Mouse (Mus musculus): Measurements from ENCODE around the gene Tfpt.

Gene Tfpt

DNA sequence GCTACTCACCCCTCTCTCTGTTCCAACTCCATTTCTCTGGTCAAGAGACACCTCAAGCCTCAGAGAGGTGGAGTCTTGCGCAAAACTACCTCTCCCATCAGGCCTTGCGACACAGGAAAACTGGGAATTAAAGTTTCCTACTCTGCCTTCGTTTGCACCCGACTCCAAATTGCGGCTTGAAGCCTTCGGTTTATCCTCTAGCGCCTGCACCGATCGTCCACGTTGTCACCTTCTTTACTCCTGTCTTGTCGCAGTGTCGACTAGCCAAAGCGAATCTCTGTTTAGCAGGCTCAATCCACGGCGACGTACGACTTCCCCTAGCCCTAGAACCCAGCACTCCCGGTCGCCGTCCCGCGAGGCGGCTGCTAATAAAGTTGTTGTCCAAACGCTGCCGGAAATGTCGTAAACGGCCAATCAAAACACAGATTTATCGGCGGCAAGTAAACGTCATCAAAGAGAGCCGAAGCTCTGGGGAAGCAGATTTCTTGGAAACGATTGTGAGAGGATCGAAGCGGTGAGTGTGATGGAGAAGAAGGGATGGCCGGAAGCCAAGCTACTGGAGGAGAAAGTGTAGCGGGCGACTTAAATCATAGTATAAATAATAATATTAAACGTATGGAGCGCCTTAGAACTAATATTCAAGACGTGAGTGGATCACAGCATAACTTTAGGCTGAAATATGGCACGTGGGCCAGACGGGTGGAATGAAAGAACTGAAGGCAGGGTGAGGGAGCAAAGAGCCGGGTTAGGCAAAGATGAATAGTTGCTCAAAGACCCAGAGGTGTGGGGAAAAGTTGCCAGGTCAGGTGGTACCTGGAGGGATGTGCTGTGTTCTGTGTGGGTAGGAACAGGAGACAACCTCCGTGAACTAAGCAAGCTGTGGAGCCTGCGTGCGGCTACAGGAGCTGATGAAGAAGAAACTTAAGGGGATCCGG lies at the start of gene Tfpt, which contains the start of gene Prpf31:
Gene Tfpt (minus strand): TSS at position 387 of the 935 bp plus-strand sequence.
Gene Prpf31 (plus strand): TSS at position 443 of the 935 bp plus-strand sequence.
- in situ Hi-C loops (cut with MboI, MseI) = loop anchor here (5.0 to 10.0 kb wide), 2 partner anchors 515 to 1157 kb away; partner anchors contain the start of gene Tmem238 (in 1 of the 2)

DNA sequence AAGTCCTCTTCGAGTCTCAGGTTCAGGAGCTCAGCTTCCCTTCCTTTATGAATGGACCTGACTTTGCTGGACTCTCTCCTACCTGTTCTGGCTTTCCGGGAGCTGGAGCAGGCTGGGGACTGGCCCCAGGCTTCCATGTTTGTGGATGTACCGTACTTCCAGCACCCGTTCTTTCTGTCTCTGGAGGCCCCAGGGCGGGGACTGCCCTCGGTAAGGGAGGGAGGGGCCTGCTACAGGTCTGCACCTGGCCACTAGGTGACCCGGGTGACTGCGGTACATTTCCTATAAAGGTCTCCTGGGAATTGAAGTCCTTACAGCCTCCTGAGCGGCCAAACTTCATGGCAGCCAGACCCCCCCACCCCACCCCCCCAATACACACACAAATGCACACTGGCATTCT lies 47.6 kb upstream of the Tfpt start, which contains the start of gene Tmc4:
Gene Tmc4 (minus strand): TSS at position 212 of the 400 bp plus-strand sequence.
- in situ Hi-C loops (cut with MboI, MseI) = no loop called here

GRCm38 (mm10) chr7:3676371-3676770 lies 46.6 kb upstream of the Tfpt start:
- in situ Hi-C loops (cut with MboI, MseI) = no loop called here

GRCm38 (mm10) chr7:3675228-3675548 lies 45.5 kb upstream of the Tfpt start:
- in situ Hi-C loops (cut with MboI, MseI) = no loop called here

DNA sequence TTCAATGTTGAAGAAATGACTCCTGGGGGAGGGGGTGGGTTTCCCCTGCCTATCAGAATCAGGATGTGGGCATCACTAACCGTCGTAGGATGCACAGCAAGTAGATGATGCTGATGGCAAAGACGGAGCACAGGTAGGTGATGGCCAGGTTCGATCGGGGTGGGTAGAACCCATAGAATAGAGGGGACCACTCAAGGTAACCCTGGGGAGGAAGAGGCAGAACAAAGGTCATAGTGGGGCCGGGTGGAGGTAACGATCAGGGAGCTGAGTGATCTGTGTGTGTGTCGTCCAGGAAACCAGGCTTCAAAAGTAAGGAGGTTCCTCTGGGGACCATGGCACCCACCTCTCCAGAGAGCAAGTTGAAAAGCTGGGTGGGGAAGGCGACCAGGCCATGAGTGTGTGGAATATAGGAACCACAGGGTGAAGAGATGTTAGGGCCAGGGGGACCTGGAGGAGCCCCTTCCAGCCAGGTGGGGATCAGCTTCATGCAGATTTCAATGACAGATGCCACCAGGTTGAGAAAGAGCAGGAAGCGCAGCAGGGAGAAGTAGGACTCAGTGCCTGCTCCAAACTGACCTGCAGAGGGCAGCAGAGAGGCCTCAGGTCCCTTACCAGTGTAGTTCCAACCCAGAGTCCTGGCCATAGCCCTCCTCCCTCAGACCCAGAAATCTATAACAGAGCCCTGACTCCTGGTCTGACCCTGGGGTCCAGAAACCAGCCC lies 44.9 kb upstream of the Tfpt start:
- in situ Hi-C loops (cut with MboI, MseI) = loop anchor here in 1 of 2 experiments (25.0 kb wide), 1 partner anchor 1388 kb away; the partner anchor contains the start of genes U2af2 and Zfp580

- in situ Hi-C loops (cut with MboI, MseI) = loop anchor here in 1 of 2 experiments (25.0 kb wide), 1 partner anchor 1395 kb away; the partner anchor contains the start of genes U2af2 and Zfp580
Observed at GRCm38 (mm10) chr7:3666921-3667391, 37.2 kb upstream of the Tfpt start.

- in situ Hi-C loops (cut with MboI, MseI) = loop anchor here in 1 of 2 experiments (25.0 kb wide), 1 partner anchor 1397 kb away; the partner anchor contains the start of genes U2af2 and Zfp580
Observed at GRCm38 (mm10) chr7:3665215-3666114, 35.7 kb upstream of the Tfpt start, which contains the start of gene Leng1. Gene Leng1, minus strand, starts transcription at chr7:3665840.

- in situ Hi-C loops (cut with MboI, MseI) = loop anchor here in 1 of 2 experiments (25.0 kb wide), 1 partner anchor 1398 kb away; the partner anchor contains the start of genes U2af2 and Zfp580
Observed at GRCm38 (mm10) chr7:3664524-3665214, 34.9 kb upstream of the Tfpt start.

DNA sequence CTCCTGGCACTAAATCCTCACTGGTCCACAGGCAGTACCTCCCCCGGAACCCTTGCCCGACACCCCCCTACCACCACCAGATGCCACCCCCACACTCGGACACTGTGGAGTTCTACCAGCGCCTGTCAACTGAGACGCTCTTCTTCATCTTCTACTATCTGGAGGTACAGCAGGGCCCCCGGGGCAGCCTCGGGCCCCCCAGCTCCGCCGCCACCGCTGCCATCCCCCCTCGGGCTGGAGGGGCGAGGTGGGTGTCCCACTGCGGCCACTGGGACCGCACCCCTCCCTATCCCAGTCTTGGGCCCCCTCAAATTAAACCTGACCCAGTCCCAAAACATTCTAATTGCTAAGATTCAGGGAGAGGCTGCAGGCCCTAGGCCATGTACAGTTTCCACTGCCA lies 28.8 kb upstream of the Tfpt start:
- in situ Hi-C loops (cut with MboI, MseI) = loop anchor here in 1 of 2 experiments (5.0 to 25.0 kb wide), 2 partner anchors 1149 to 1404 kb away; partner anchors contain the start of genes U2af2 and Zfp580

GRCm38 (mm10) chr7:3656966-3657365 lies 27.2 kb upstream of the Tfpt start:
- in situ Hi-C loops (cut with MboI, MseI) = loop anchor here in 1 of 2 experiments (5.0 to 25.0 kb wide), 2 partner anchors 1150 to 1405 kb away; partner anchors contain the start of genes U2af2 and Zfp580

GRCm38 (mm10) chr7:3646641-3647040 lies 16.9 kb upstream of the Tfpt start:
- in situ Hi-C loops (cut with MboI, MseI) = no loop called here

- in situ Hi-C loops (cut with MboI, MseI) = no loop called here
Observed at GRCm38 (mm10) chr7:3646188-3646587, 16.5 kb upstream of the Tfpt start.

DNA sequence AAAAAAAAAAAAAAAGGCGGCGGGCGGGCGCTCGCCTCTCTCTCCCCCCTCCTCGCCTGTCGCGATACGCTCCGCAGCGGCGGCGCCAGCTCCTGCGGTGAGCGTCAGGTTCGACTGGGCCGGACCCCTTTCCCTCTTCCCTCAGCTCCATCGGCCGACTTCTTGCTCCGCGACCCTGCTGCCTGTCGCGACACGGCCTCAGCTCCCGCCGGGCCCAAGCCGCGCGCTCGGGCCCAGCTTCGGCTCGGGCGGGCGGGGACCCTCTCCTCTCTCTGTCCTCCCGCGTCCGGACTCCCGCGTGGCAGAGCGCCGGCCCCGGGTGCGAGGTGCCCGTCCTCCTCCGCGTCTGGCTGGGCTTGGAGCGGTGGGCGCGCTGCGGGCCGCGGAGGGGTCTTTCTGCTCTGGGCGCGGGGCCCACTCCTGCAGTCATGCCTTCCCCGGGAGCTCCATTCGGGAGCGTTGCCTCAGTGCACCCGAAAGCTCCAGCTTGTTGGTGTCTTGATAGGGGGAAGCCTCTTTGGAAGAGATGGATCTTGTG lies 15.8 kb upstream of the Tfpt start:
- in situ Hi-C loops (cut with MboI, MseI) = no loop called here

GRCm38 (mm10) chr7:3644672-3645487 lies 15.2 kb upstream of the Tfpt start, which contains the start of gene Cnot3:
Gene Cnot3, plus strand, starts transcription at chr7:3645268.
- in situ Hi-C loops (cut with MboI, MseI) = no loop called here

GRCm38 (mm10) chr7:3644348-3644671 lies 14.6 kb upstream of the Tfpt start:
- in situ Hi-C loops (cut with MboI, MseI) = no loop called here

- in situ Hi-C loops (cut with MboI, MseI) = no loop called here
Observed at GRCm38 (mm10) chr7:3643843-3644242, 14.1 kb upstream of the Tfpt start.

- in situ Hi-C loops (cut with MboI, MseI) = no loop called here
Observed at GRCm38 (mm10) chr7:3643412-3643811, 13.7 kb upstream of the Tfpt start.

- in situ Hi-C loops (cut with MboI, MseI) = no loop called here
Observed at GRCm38 (mm10) chr7:3630478-3630815, 718 bp upstream of the Tfpt start.

DNA sequence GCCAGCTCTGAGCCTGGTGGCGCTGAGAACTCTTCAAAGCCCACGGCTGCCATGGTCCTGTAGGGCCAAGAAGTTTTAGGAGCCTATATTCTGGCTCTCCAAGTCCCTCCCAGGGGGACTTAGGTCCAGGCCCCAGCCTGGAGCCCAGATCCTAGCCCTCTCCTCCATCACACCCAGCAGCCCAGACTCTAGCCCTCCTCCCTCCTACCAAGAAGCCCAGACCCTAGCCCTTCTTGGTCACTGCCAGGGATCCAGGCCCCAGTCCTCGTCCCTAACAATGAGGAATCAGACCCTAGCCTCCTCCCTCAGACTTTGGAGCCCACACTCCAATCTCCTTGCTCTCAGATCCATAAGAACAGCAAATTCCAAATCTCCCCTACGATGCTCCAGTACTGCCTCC lies 699 bp downstream of the Tfpt start:
- in situ Hi-C loops (cut with MboI, MseI) = loop anchor here (5.0 to 10.0 kb wide), 2 partner anchors 516 to 1158 kb away; partner anchors contain the start of gene Tmem238 (in 1 of the 2)
